Mouse (Mus musculus): ENCODE measurements around the gene Slc40a1. TPM values are rescaled to one million over a fixed set of nuclear protein-coding genes. Genes with fewer than 3 reads are reported as not detected.
A peak's percentile ranks its signal among the peaks of the same experiment; 100 is the strongest.

The Slc40a1 gene
- 10 to 100 TPM; 14.9 to 17.2 TPM for total RNA-seq (2021)
- long read RNA-seq, experiment 1, transcript Slc40a1-201 (8 exons, 3,370 nt), result major isoform, 19 of 28 reads
- long read RNA-seq, experiment 1, partial matches to known transcripts, result 2 of 28 reads
- long read RNA-seq, experiment 1, other reads (novel, unspliced or antisense), result 7 of 28 reads
- long read RNA-seq, experiment 2, transcript Slc40a1-201 (8 exons, 3,370 nt), result major isoform, 12 of 20 reads
- long read RNA-seq, experiment 2, partial matches to known transcripts, result 1 of 20 reads
- long read RNA-seq, experiment 2, other reads (novel, unspliced or antisense), result 7 of 20 reads

GRCm38 (mm10) chr1:45926393-45926763, at the start of gene Slc40a1:
Gene Slc40a1, minus strand, starts transcription at chr1:45926523.
- intact Hi-C loops (cut with DNase I), result no loop called here
- no peak for DNase-seq

- intact Hi-C loops (cut with DNase I), result no loop called here
- no peak for DNase-seq
Measured at GRCm38 (mm10) chr1:45971314-45971713, 45.0 kb upstream of the Slc40a1 start.

- intact Hi-C loops (cut with DNase I), result no loop called here
- DNase-seq, result no peak
Measured at GRCm38 (mm10) chr1:45948988-45949387, 22.7 kb upstream of the Slc40a1 start.

- intact Hi-C loops (cut with DNase I), result no loop called here
- no peak for DNase-seq
Measured at GRCm38 (mm10) chr1:45947843-45948242, 21.5 kb upstream of the Slc40a1 start.

GRCm38 (mm10) chr1:45931127-45931526, 4.8 kb upstream of the Slc40a1 start:
- DNase-seq, result no peak
- intact Hi-C loops (cut with DNase I), result loop anchor here (5.0 kb wide), 1 partner anchor 109 kb away; no protein-coding TSS in a partner anchor

- DNase-seq, result no peak
- intact Hi-C loops (cut with DNase I), result no loop called here
Measured at GRCm38 (mm10) chr1:45926911-45927310, 588 bp upstream of the Slc40a1 start.

- peak; percentile 68 to 73 for DNase-seq
- intact Hi-C loops (cut with DNase I), result no loop called here
Measured at GRCm38 (mm10) chr1:45925500-45926392, 577 bp downstream of the Slc40a1 start.

GRCm38 (mm10) chr1:45925131-45925499, 1.2 kb downstream of the Slc40a1 start:
- no peak for DNase-seq
- intact Hi-C loops (cut with DNase I), result no loop called here

GRCm38 (mm10) chr1:45924516-45924915, 1.8 kb downstream of the Slc40a1 start:
- no peak for DNase-seq
- intact Hi-C loops (cut with DNase I), result no loop called here

- no peak for DNase-seq
- intact Hi-C loops (cut with DNase I), result no loop called here
Measured at GRCm38 (mm10) chr1:45923306-45923705, 3.0 kb downstream of the Slc40a1 start.

GRCm38 (mm10) chr1:45920703-45921102, 5.6 kb downstream of the Slc40a1 start:
- intact Hi-C loops (cut with DNase I), result no loop called here
- DNase-seq, result no peak

GRCm38 (mm10) chr1:45919752-45920151, 6.6 kb downstream of the Slc40a1 start:
- intact Hi-C loops (cut with DNase I), result no loop called here
- no peak for DNase-seq

GRCm38 (mm10) chr1:45917136-45917803, 9.1 kb downstream of the Slc40a1 start:
- intact Hi-C loops (cut with DNase I), result no loop called here
- DNase-seq, result no peak

- DNase-seq, result no peak
- intact Hi-C loops (cut with DNase I), result no loop called here
Measured at GRCm38 (mm10) chr1:45916174-45916573, 10.1 kb downstream of the Slc40a1 start.

GRCm38 (mm10) chr1:45914236-45914635, 12.1 kb downstream of the Slc40a1 start:
- intact Hi-C loops (cut with DNase I), result no loop called here
- no peak for DNase-seq

- peak; percentile 4 to 13 for DNase-seq
- intact Hi-C loops (cut with DNase I), result no loop called here
Measured at GRCm38 (mm10) chr1:45905107-45905821, 21.1 kb downstream of the Slc40a1 start.

GRCm38 (mm10) chr1:45904161-45904560, 22.2 kb downstream of the Slc40a1 start:
- intact Hi-C loops (cut with DNase I), result no loop called here
- DNase-seq, result no peak

GRCm38 (mm10) chr1:45898044-45898443, 28.3 kb downstream of the Slc40a1 start:
- DNase-seq, result no peak
- intact Hi-C loops (cut with DNase I), result no loop called here

GRCm38 (mm10) chr1:45894168-45894912, 32.0 kb downstream of the Slc40a1 start:
- peak; percentile 12 to 33 for DNase-seq
- intact Hi-C loops (cut with DNase I), result no loop called here

- no peak for DNase-seq
- intact Hi-C loops (cut with DNase I), result no loop called here
Measured at GRCm38 (mm10) chr1:45891986-45892385, 34.3 kb downstream of the Slc40a1 start.
